Mouse (Mus musculus): ENCODE measurements at regions not wholly inside any gene's neighbourhood (a gene's known extent, or its start where the extent isn't known, plus 50 kb on each side); places are given as distances from the start of the nearest gene placed in this dataset.
A peak's percentile ranks its signal among the peaks of the same experiment; 100 is the strongest.

GRCm38 (mm10) chr8:34739836-34740804, 628.6 kb upstream of the Gm10131 start:
- TF ChIP-seq CTCF (IDR thresholded peaks at IDR 0.05; ENCODE audit: control insufficient read depth, insufficient read depth, insufficient read length) = no peak
- TF ChIP-seq MYOG (IDR thresholded peaks at IDR 0.05; ENCODE audit: control insufficient read depth, extremely low read depth, insufficient read length) = no peak
- peak; percentile 47 for TF ChIP-seq USF1 (IDR thresholded peaks at IDR 0.05; ENCODE audit: low read depth)
- TF ChIP-seq CEBPB (IDR thresholded peaks at IDR 0.05; ENCODE audit: low read depth) = no peak

Measured in C2C12 (cell line).